Mouse (Mus musculus) left cerebral cortex, postnatal 36 days (tissue): ENCODE results near the gene Cpped1. TPM values are rescaled to one million over a fixed set of nuclear protein-coding genes. Genes with fewer than 3 reads are reported as not detected.

Source experiments
- DNase-seq, 2 experiments: peaks; one replicate each; pipeline ENCODE4 v3.0.0; 2021 to 2022; ENCODE audit warnings: low spot score in 2 of 2, mixed read lengths in 1 of 2
- intact Hi-C: fragments of 180-260 bp; cut with DNase I; formaldehyde crosslinking; loops from one replicate; pipeline ENCODE4 v1.15.1; 2025
- total RNA-seq, 2 experiments: library from RNA; stranded (reverse); gene quantifications; 2 replicates each; pipeline ENCODE4 v1.2.3; 2021

Cpped1 gene
- total RNA-seq, 2 experiments from 2014 or later = 36.8 to 43.9 TPM

DNA sequence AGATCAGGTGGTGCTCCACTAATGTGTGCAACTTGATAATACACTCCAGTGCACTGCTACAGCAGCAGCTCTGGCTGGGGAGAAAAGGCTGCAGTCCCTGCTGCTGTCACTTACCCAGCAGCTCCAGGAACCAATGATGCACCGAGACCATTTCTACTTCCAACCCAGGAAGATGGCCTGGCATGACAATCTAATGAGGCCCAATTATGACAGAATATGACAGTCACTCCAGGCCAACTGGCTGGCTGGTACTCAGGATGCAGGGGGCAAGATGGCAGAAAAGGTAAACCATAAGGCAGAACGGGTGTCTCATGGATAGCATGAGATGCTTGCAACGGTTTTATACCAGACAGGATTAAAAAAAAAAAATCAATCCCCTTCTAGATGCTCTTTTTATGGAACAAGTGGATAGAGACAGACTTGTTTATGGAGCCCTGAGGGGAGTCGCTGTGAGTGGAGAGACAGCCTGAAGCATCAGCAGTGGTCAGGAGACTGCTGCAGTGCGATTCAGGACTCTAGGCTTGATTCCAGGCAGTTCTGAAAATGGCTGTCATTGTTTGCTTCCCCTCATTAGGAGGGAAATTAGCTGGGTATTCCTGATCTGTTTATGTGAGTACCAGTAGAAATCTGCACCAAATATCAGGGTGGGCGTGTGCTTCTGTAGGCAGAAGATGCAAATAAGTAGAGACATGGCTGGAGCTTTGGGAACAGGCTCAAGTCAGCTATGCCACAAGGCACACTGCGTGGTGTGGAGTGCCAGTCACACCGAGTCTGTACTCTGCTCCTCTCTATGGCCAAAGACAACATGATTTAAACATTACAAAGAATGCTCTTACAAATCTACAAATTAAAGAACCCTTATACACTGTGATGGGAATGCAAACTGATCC, 56.3 kb downstream of the Cpped1 start:
- intact Hi-C loops = no loop called here
- no peak for DNase-seq

DNA sequence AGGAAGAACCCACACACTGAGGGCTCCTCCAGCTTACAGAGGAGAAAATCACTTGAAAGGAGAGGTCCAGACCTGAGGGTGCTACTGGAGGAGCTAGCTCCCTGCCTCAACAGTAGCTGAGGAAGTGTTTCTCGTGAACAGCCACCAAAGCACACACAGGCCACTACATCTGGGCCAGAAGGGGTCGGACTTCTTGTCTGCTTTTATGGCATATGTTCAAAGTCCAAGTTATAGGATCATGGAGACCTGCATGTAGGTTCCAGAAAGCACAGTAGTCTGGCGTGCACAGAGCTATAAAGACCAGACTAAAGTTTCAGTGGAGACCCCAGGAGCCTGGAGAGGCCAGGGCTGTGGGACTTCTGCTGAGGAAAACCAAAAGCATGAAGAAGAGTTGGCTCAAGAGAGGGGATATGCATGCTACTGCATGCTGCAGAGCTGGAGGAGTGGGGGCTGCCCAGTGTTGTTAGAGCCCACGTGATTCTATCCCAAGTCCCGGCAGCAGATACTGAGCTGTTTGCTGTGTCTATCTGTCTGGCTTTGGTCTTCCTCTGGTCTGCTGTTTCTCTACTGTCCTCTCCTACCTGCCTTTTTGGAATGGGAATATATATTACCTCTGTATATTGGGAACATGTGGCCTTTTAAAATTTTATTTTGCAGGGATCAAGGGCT, 60.1 kb downstream of the Cpped1 start:
- intact Hi-C loops = no loop called here
- no peak for DNase-seq

DNA sequence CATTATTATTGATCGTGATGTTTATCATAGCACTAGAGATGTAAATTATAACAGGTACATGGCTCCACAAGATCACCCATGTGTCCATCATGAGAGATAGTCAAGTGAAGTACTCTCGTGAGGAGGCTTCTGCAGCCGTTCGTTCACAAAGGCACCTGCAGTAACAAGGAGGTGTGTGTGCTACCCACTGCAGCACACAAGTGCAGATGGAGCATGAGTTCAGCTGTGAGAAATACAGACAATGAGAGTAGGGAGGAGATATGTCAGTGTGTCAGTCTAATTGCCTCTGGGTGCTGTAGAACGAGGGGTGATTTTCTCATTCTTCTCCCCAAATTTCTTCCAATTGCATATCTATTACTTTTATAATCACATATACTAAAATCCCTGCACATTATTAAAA, 63.9 kb downstream of the Cpped1 start:
- intact Hi-C loops = no loop called here
- no peak for DNase-seq

DNA sequence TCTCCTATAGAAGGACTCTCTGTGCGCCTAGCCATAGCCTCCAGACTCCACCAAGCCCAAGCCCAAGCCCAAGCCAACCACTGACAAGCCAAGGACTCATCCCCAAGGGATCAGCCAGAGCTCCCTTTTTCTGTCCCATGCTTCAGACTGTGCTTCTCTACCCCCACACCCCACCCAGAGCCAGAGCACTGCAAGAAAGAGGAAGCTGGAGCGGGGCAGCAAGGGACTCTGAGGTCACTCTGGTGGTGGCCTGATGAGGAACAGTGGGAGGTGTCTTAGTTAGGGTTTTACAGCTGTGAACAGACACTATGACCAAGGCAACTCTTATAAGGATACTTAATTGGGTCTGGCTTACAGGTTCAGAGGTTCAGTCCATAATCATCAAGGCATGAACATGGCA, 65.8 kb downstream of the Cpped1 start:
- DNase-seq = no peak
- intact Hi-C loops = no loop called here

DNA sequence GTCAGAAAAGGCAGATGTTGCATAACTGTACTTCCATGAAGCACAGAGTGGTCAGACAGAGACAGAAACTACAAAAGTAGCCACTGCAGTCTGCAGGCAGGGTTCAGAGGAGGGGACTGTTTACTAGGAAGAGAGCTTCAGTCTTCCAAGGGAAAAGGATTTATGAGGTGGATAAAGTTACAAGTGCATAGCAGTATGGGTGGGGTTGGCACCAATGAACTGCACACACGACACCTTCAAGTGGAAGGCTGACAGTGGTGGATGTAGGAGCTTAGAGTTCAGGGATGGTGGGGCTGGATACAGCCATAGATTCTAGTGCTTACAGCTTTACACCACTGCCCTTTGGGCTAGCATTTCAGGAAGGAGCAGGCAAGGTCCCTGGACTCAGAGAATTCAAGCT, 75.8 kb downstream of the Cpped1 start:
- intact Hi-C loops = no loop called here
- no peak for DNase-seq

DNA sequence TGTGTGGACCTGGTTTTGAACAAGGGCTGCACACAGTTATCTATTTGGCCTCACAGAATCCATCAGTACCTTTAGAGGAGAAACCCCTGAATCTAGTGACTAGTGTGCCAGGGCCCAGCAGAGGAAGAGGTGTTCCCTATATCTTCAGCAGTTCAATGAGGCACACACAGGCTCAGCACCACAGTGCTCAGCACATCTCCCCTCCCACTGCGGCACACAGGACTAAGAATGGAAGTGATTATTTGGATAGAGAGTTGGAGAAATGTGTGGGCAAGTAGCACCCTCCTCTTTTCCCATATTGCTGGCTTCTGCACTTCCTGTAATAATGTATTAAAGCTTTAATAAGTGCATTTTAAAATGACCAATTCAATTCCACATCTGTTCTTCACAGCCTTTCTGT, 80.4 kb downstream of the Cpped1 start:
- intact Hi-C loops = no loop called here
- DNase-seq = no peak

DNA sequence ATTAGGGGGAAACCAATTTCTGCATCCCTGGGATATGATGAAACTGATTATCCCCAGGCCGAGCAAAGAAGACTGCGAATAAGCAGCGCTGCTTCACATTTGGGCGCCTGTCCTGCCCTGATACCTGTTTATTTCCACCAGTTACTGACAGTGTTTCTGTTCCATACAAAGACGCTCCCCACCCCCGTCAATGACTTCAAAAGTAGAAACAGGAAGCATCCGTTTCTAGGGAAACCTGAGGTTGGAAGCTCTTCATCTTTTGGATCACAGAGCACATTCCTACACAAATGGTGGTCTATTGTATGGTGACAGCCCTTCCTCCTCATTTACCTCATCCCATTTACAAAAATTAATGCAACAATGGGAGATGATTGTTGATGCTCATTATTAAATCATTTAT, 84.4 kb downstream of the Cpped1 start:
- peak; percentile 23 for DNase-seq
- intact Hi-C loops = no loop called here

DNA sequence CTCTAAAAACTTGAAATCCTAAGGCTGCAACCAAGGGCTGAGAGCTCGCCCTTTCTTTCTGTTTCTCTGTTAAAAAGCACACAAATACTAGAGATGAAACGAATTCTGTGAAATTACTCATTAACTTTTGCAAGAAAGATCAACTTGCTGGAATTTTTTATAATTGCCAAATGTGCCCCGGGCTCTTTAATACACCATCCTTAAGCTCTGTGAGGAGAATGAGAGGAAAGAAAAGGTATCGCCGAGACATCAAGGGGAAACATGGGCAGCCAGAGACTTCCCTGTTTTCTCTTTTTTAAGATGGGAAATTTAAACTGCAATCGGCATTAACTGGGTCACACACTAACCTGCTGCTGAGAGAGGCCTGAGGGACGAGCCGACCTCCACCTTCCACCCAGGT, 84.9 kb downstream of the Cpped1 start:
- DNase-seq = no peak
- intact Hi-C loops = no loop called here

DNA sequence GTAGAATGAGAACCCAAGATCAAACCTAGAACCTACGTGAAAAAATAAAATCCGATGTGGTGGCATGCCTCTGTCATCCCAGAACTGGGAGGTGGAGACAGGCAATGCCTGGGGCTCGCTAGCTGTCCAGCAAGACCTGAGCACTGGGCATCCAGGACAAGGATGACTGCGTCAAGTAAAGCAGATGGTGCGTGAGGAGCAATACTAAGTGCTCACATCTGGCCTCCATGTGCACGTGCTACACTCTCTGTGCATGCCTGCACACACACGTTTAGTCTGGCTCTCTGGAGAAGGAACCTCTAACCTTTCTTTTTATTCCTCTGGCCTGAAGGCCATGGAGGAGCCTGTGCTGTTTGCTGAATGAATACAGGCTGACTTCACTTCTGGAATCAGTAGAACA, 88.5 kb downstream of the Cpped1 start:
- no peak for DNase-seq
- intact Hi-C loops = no loop called here

DNA sequence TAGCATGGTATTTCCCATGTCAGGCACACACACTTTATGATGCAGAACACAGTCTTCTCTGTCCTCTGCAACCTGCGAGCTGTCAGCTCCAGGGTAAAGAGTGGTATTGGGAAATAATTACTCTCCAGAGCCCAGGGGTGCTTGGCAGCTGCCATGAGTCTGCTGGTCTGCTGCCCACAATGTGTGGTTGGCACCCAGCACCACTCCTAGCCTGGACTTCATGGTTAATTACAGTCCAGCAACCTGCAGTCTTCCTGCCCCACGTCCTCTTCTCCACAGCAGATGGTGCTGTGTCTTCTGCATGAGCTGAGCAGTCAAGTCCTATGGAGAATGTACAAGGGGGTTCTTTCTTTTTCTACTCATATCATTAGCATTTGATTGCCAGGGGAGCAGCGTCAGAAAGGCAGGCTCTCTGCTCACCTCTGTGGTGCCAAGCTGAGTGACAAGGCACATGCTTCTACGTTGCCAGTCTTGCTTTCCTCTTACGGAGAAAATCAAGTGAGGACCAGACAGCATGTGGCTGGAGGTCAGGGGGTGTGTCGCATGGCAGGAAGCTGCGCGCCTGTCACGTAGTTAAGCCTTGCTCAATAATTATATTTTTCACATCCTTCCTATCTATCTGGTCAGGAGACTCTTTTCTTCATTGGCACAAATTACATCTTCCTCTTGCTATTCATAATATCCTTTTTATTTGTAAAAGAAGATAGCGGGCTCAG, 94.2 kb downstream of the Cpped1 start:
- intact Hi-C loops = no loop called here
- DNase-seq = no peak

DNA sequence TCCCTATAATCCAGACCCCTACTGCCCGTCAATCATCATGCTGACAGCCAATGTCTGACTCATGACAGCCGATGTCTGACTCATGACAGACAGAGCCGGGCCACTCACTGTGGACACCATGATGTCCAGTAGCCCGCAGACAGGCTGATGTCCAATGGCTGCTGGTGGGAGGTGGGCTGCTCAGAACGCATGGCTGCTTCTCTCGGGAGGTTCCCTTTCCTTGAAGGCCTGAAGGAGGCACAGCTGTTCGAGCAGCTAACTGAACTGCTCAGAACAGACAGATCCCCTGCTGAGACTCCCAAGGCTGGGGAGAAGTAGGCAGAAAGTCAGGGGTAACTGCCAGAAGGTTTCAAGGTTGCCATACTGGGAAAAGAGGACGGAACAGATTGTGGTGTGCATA, 97.1 kb downstream of the Cpped1 start:
- intact Hi-C loops = no loop called here
- no peak for DNase-seq

DNA sequence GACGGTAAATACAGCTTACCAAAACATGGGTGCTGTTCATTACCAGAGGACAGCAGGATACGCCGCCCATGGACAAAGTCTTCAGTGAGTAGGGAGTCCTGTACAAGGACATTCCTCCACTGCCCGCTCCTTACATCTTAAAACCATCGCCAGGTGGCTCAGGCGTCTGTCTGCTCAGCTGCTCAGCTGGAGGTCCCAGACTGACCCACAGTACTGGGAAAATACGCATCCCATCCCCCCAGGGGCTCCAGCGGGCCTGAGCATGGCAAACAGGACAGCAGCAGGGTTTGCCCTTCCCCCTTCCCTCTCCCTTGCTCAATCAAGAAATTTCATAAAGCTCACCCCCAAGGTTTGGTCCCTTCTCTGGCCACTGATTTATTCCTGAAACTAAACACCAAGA, 99.6 kb downstream of the Cpped1 start:
- no peak for DNase-seq
- intact Hi-C loops = no loop called here

DNA sequence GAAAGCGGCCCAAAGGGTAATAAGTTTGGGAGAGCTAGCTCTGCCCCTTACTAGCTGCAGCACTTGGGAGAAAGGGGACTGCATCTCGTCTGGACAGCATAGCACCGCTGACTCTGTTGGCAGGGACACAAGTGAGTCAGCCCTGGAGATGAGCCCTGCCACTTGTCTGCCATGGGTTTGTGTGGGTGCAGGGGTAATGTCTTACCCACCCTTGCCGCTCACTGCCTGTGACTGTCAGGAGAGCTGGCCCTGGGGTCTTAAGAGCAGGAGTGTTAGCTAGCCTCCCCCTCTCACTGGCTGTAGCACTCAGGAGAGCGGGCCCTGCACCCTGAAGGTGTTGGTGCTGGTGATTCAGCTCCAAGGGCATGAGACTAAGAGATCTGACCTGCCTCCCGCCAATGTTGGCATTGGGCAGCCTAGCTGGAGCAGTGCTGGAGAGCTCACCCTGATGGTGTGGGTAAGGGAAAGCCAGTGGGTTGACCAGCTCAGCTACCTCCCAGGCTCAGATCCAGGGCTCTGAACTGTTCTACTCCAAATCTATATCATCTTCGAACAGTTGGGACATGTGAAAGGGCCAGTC, 107.2 kb downstream of the Cpped1 start:
- intact Hi-C loops = no loop called here

DNA sequence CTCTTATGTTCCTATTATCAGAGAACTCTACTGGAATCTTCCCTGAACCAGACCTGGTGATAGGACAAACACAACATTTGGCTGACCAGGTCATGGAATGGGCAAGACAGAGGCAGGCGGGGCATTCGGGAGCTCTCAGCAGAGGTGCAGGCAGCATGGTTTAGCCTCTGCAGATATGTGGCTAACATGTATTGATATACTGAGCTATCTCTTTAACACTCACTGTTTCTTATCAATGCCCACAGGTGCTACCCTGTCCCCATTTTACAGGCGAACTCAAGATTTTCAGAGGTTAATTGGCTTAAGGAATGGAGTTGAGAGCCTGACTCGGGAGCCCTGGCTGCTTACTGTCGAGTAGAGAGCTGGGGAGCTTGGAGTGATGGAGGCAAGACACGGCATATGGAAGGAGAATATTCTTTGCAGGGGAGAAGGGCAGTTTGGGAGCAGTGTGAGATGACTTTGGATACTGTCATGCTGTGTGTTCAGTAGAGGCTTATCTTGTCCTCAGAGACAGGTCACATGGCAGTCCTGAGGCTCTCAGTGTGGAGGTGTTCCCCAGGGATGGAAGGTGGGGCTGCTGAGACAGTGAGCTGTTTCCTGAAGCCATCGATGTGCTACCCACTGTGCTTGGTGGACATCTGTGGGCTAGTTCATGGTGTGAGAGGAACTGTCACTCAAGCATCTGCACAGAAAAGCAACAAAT, 113.3 kb downstream of the Cpped1 start:
- no peak for DNase-seq
- intact Hi-C loops = no loop called here

More for the DNA sequence above, 107.2 kb downstream of the Cpped1 start:
- no peak for DNase-seq

DNA sequence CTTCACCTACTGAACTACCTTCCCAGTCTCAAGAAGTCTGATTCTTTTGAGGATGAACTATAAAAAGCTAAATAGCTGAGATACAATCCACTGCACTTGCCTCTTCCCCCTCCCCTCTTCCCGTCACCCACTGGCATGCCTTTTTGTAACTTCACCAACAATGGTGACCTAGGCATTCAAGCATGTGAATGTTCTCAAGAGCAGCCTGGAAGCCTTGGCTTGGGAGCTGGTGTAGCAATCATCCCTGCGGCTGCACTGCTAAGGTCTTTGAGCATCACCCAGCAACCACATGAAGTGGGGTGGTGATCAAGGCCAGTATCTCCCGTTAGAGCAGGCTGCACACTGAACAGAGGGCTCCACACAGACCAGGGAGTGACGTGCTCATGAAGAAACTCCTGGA, 114.6 kb downstream of the Cpped1 start:
- DNase-seq = no peak
- intact Hi-C loops = no loop called here

DNA sequence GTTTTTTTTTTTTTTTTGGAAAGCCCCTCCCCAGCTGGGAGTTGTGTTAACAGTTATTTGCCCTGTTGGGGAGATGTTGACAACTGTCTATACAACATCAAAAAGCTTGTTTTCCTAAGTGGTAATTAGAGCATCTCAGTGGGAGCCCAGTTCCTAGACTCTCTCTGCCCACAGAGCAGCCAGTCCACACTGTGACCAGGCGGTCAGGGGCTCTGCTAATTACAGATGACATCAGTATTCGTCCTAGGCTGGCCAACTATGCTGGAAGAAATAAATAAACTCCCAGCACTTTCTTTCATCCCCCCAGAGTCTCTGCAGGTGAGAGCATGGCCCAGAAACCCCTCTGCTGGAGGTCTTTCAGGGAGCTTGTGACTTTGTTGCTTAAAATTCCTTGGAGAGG, 115.9 kb downstream of the Cpped1 start:
- DNase-seq = no peak
- intact Hi-C loops = no loop called here

DNA sequence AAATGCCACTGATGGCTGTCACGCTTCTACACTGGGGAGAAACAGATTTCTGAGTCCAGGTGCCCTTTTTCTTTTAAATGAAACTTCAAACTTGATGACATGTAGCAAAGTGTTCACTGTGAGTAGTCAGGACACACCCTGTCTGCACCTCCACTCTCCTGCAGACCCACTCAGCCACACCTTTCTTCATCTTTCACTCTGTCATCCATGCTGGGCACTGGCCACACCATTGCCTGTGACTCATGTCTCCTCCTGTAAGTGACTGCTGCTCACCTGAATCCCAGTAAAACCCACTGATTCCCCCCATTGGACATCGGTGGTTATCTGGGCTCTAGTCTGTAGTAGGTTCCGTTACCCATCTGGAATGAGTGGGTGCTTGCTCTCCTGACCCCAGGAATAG, 118.8 kb downstream of the Cpped1 start:
- no peak for DNase-seq
- intact Hi-C loops = no loop called here

DNA sequence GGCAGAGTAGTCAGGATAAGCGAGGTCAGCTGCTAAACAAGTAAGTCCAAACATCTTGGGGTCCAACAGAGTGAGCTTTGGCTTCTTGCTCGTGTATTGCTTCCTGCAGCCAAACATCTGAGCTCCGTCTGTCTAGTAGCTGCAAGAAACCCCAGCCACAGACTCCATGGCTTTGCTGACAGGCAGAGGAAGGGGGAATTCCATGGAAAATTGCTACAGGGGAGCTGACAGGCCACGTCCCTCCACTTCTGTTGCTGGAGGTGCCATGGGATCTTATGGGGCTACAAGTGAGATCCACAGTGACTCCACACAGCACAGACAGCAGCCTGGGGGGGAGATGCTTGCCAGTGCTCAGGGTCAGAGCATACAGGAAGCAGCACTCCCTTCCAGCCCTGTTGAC, 123.4 kb downstream of the Cpped1 start:
- intact Hi-C loops = no loop called here
- no peak for DNase-seq

DNA sequence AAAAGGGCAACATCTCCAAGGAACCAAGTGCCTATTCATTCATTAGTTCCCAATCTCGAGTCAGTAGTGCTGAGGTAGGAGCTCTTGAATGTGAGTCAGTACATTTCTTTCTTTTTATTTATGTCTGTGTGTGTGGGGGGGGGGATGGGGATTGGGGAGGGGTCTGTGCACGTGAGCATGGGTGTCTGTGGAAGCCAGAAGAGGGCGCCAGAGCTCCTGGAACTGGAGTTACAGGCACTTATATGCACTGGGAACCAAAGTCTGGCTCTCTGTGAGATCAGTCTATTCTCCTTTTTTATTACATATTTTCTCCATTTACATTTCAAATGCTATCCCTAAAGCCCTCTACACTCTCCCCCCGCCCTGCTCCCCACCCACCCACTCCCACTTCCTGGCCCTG, 124.9 kb downstream of the Cpped1 start:
- intact Hi-C loops = no loop called here
- DNase-seq = no peak

DNA sequence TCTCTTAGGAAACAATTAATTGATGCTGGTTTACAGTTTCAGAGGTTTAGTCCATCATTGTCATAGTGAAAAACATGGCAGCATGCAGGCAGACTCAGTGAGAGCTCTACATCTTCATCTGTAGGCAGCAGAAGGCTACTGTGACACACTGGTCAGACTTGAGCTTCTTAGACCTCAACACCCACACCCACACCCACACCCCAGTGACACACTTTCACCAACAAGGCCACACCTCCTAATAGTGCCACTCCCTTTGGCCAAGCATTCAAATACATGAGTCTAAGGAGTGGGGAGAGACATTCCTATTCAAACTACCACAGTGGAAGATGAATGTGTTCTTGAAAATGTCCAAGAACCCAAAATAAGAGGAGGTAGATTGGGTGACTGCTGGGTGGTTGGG, 125.9 kb downstream of the Cpped1 start:
- no peak for DNase-seq
- intact Hi-C loops = no loop called here
